Mouse (Mus musculus) liver, postnatal 0 days (tissue): Measurements from ENCODE around the gene C8a. TPM values are rescaled to one million over a fixed set of nuclear protein-coding genes. Genes with fewer than 3 reads are reported as not detected.

ENCODE experiments used
- ATAC-seq: fragments of 200-750 bp; cut with Nextera tagmentation; 2 replicates; pipeline ENCODE4 v1.8.0; 2017; ENCODE audit warnings: mild to moderate bottlenecking, moderate library complexity
- DNase-seq: peaks from one replicate; pipeline ENCODE4 v3.0.0-alpha.2; 2016
- H3K27ac ChIP-seq: fragments of 300-500 bp; sonication (generic); 2 replicates; pipeline ENCODE4 v1.5.1; 2014; ENCODE audit warnings: antibody characterized with exemption, moderate library complexity, mild to moderate bottlenecking, low read depth
- H3K27me3 ChIP-seq: fragments of 300-500 bp; sonication (generic); 2 replicates; pipeline ENCODE4 v1.6.1; 2014; ENCODE audit warnings: low read length, control low read depth, mixed read lengths; ENCODE audit not compliant: insufficient read depth
- H3K36me3 ChIP-seq: fragments of 300-500 bp; sonication (generic); replicated peaks from 2 replicates; pipeline ENCODE4 v1.6.1; 2014; ENCODE audit warnings: mild to moderate bottlenecking, control low read depth, low read length, moderate library complexity, mixed read lengths; ENCODE audit not compliant: insufficient read depth
- H3K4me1 ChIP-seq: fragments of 300-500 bp; sonication (generic); 2 replicates; pipeline ENCODE4 v1.6.1; 2014; ENCODE audit warnings: antibody characterized with exemption, mild to moderate bottlenecking, control low read depth; ENCODE audit not compliant: insufficient read depth
- H3K4me2 ChIP-seq: fragments of 300-500 bp; sonication (generic); 2 replicates; pipeline ENCODE4 v1.6.1; 2014; ENCODE audit warnings: low read depth, mild to moderate bottlenecking, low read length, moderate library complexity, mixed read lengths
- H3K4me3 ChIP-seq: fragments of 300-500 bp; sonication (generic); 2 replicates; pipeline ENCODE4 v1.5.1; 2014; ENCODE audit warnings: low read depth, low read length
- H3K9ac ChIP-seq: fragments of 300-500 bp; sonication (generic); replicated peaks from 2 replicates; pipeline ENCODE4 v1.6.1; 2014; ENCODE audit warnings: mild to moderate bottlenecking, moderate library complexity
- H3K9me3 ChIP-seq: fragments of 300-500 bp; sonication (generic); 2 replicates; pipeline ENCODE4 v1.6.1; 2016; ENCODE audit warnings: mild to moderate bottlenecking, control low read depth, low read length, mixed read lengths
- CTCF ChIP-seq: sonication (generic); IDR thresholded peaks from 2 replicates; pipeline ENCODE4 v1.5.1; 2016; ENCODE audit warnings: antibody characterized with exemption, low read depth
- EP300 ChIP-seq: IDR thresholded peaks from 2 replicates; pipeline ENCODE4 v1.6.1; 2016; ENCODE audit warnings: antibody characterized with exemption, low read depth, mild to moderate bottlenecking
- WGBS: fragments of 180-500 bp; shearing (Covaris S2); extraction: QIAGEN DNeasy Blood & Tissue Kit; methylation state at CpG from one replicate; pipeline ENCODE4 v1.1.7; 2014; ENCODE audit not compliant: insufficient replicate concordance; 5-methylcytosine and 5-hydroxymethylcytosine counted together
- polyA plus RNA-seq: library from polyadenylated mRNA; unstranded; fragments of >200 nt; fragmentation: Nextera tagmentation; extraction: Ambion mirVana; gene quantifications from 2 replicates; pipeline ENCODE4 v1.2.1, GENCODE M21; 2015

Gene C8a
- polyA plus RNA-seq, 1 experiment from 2014 or later, result 33.1 TPM

- Histone ChIP-seq H3K36me3 (no peaks in the 10 kb centered on the region), H3K9me3 (no peaks in the 10 kb centered on the region), H3K4me2 (no peak overlapping the region), H3K27ac (no peak overlapping the region), H3K4me3 (no peak overlapping the region), H3K27me3 (no peaks in the 10 kb centered on the region), H3K9ac (no peak overlapping the region), H3K4me1 (no peaks in the 10 kb centered on the region)
- DNase-seq, result no peak
- WGBS, result 77% methylated on average over 8 of the region's 8 CpGs
- TF ChIP-seq EP300, result no peak
- no peak for TF ChIP-seq CTCF
- no peak for ATAC-seq
These were observed 106.6 kb downstream of the C8a start for GRCm38 (mm10) chr4:104769602-104770001.

GRCm38 (mm10) chr4:104768190-104768589 lies 108.0 kb downstream of the C8a start:
- Histone ChIP-seq H3K27me3 (no peaks in the 10 kb centered on the region), H3K9me3 (no peaks in the 10 kb centered on the region), H3K4me2 (peak overlapping the region; percentile 32), H3K36me3 (no peaks in the 10 kb centered on the region), H3K4me3 (no peak overlapping the region), H3K4me1 (no peaks in the 10 kb centered on the region), H3K9ac (no peak overlapping the region), H3K27ac (no peak overlapping the region)
- TF ChIP-seq CTCF (no peak), EP300 (no peak)
- no peak for DNase-seq
- 0 out of 2 replicates have a peak, but pooled peaks have one; percentile 28 for ATAC-seq
- 47% methylated on average over 4 of the region's 4 CpGs for WGBS

GRCm38 (mm10) chr4:104766065-104766464 lies 110.1 kb downstream of the C8a start, which contains the start of gene C8b:
C8b (plus strand) TSS chr4:104766317.
- H3K9ac ChIP-seq, result 0 out of 2 replicates have a peak within 1 kb of the TSS, but pooled peaks have one; percentile 11
- H3K4me1 ChIP-seq, result no peaks in the 10 kb centered on the region
- H3K4me2 ChIP-seq, result peak within 1 kb of the TSS; percentile 62
- peak within 1 kb of the TSS; percentile 18 for H3K4me3 ChIP-seq
- peak within 1 kb of the TSS; percentile 60; the same call in 1 of the 2 replicates for H3K27ac ChIP-seq
- H3K9me3 ChIP-seq, result no peaks in the 10 kb centered on the region
- ATAC-seq (peak; percentile 86), DNase-seq (peak; percentile 22)
- H3K36me3 ChIP-seq, result no peaks in the 10 kb centered on the region
- H3K27me3 ChIP-seq, result no peaks in the 10 kb centered on the region
- no peak for TF ChIP-seq EP300
- TF ChIP-seq CTCF, result no peak
- 58% methylated on average over 8 of the region's 8 CpGs for WGBS

Other genes starting within 250 kb of the C8a start
- gene C8b, start 110.1 kb downstream of the C8a start, polyA plus RNA-seq, result 79.2 and 81.8 TPM in 2 replicates
- not detected in 2 replicates for gene Gm17662, start 19.1 kb downstream of the C8a start, polyA plus RNA-seq
- gene Fyb2, start 37.1 kb upstream of the C8a start, polyA plus RNA-seq, result 1.7 and 1.8 TPM in 2 replicates
- 1.1 TPM in 2 replicates for gene Prkaa2, start 233.5 kb upstream of the C8a start, polyA plus RNA-seq